Mouse (Mus musculus) heart, embryonic 16.5 days (tissue): ENCODE measurements at regions not wholly inside any gene's neighbourhood (a gene's known extent, or its start where the extent isn't known, plus 50 kb on each side); places are given as distances from the start of the nearest gene placed in this dataset.

Experiments used
- ATAC-seq: fragments of 200-750 bp; cut with Nextera tagmentation; replicated peaks from 2 replicates; pipeline ENCODE4 v1.8.0; 2017; ENCODE audit warnings: moderate number of reproducible peaks; ENCODE audit not compliant: insufficient read depth, low FRiP score; ENCODE audit errors: extremely low read depth
- H3K27ac ChIP-seq: fragments of 300-500 bp; sonication (generic); 2 replicates; pipeline ENCODE4 v1.5.1; 2014; ENCODE audit warnings: mild to moderate bottlenecking, low read length, control low read depth, moderate library complexity
- H3K27me3 ChIP-seq: fragments of 300-500 bp; sonication (generic); 2 replicates; pipeline ENCODE4 v1.6.1; 2014; ENCODE audit warnings: low read length, mixed read lengths; ENCODE audit not compliant: control insufficient read depth, insufficient read depth
- H3K36me3 ChIP-seq: fragments of 300-500 bp; sonication (generic); 2 replicates; pipeline ENCODE4 v1.6.1; 2014; ENCODE audit not compliant: control insufficient read depth, insufficient read depth
- H3K4me1 ChIP-seq: fragments of 300-500 bp; sonication (generic); 2 replicates; pipeline ENCODE4 v1.6.1; 2014; ENCODE audit warnings: low read length, mixed read lengths; ENCODE audit not compliant: control insufficient read depth, insufficient read depth
- H3K4me2 ChIP-seq: fragments of 300-500 bp; sonication (generic); 2 replicates; pipeline ENCODE4 v1.6.1; 2014; ENCODE audit warnings: low read depth, mild to moderate bottlenecking, control low read depth, low read length
- H3K4me3 ChIP-seq: fragments of 300-500 bp; sonication (generic); 2 replicates; pipeline ENCODE4 v1.5.1; 2014; ENCODE audit warnings: mild to moderate bottlenecking, control low read depth, low read length
- H3K9ac ChIP-seq: fragments of 300-500 bp; sonication (generic); 2 replicates; pipeline ENCODE4 v1.6.1; 2014; ENCODE audit warnings: low read length, control low read depth
- H3K9me3 ChIP-seq: fragments of 300-500 bp; sonication (generic); replicated peaks from 2 replicates; pipeline ENCODE4 v1.6.1; 2016; ENCODE audit warnings: low read length; ENCODE audit not compliant: control insufficient read depth
- WGBS: fragments of 180-500 bp; shearing (Covaris S2); extraction: QIAGEN DNeasy Blood & Tissue Kit; methylation state at CpG from one replicate; pipeline ENCODE4 v1.1.7; 2014; 5-methylcytosine and 5-hydroxymethylcytosine counted together

DNA sequence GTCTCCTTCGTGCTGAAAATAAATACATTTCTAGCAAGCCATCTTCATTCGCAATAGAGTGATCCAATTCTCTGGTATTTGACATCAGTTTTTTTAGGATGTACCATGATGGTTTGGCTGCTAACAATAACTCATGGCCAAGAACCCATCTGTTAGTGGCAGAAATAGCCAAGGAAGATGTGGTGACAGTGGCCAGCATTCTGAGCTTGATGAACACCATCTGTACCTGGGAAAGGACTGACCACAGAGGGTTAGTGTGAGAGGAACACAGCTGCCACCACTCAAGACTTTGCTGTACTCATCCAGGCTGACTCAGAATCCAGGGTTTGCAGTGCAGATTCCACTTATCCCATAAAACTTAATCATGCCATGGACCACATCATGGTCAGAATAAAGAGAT is 348.8 kb upstream of the Grm7 start:
- H3K27me3 ChIP-seq: no peaks in the 10 kb centered on the region
- H3K9me3 ChIP-seq: no peaks in the 10 kb centered on the region
- ATAC-seq: no peak
- H3K4me2 ChIP-seq: no peak overlapping the region
- H3K4me1 ChIP-seq: no peaks in the 10 kb centered on the region
- H3K36me3 ChIP-seq: no peaks in the 10 kb centered on the region
- H3K4me3 ChIP-seq: no peak overlapping the region
- 73% methylated on average over 2 of the region's 2 CpGs for WGBS
- no peak overlapping the region for H3K27ac ChIP-seq
- no peak overlapping the region for H3K9ac ChIP-seq
